Mouse (Mus musculus) lung, postnatal 0 days (tissue): Measurements from ENCODE around the gene Pdk2. TPM values are rescaled to one million over a fixed set of nuclear protein-coding genes. Genes with fewer than 3 reads are reported as not detected.

ENCODE experiments used
- ATAC-seq: fragments of 200-750 bp; cut with Nextera tagmentation; 2 replicates; pipeline ENCODE4 v1.8.0; 2017; ENCODE audit warnings: moderate library complexity
- DNase-seq: peaks from one replicate; pipeline ENCODE4 v3.0.0-alpha.2; 2016; ENCODE audit warnings: low spot score
- H3K27ac ChIP-seq: fragments of 300-500 bp; sonication (generic); 2 replicates; pipeline ENCODE4 v1.5.1; 2014; ENCODE audit warnings: antibody characterized with exemption, mild to moderate bottlenecking, low read length, mixed read lengths
- H3K27me3 ChIP-seq: fragments of 300-500 bp; sonication (generic); replicated peaks from 2 replicates; pipeline ENCODE4 v1.6.1; 2014; ENCODE audit warnings: low read length, mixed read lengths; ENCODE audit not compliant: insufficient read depth
- H3K36me3 ChIP-seq: fragments of 300-500 bp; sonication (generic); 2 replicates; pipeline ENCODE4 v1.6.1; 2014; ENCODE audit warnings: low read length, mixed read lengths; ENCODE audit not compliant: insufficient read depth
- H3K4me1 ChIP-seq: fragments of 300-500 bp; sonication (generic); 2 replicates; pipeline ENCODE4 v1.6.1; 2014; ENCODE audit warnings: antibody characterized with exemption, low read depth, low read length, mixed read lengths; ENCODE audit not compliant: insufficient read depth
- H3K4me2 ChIP-seq: fragments of 300-500 bp; sonication (generic); replicated peaks from 2 replicates; pipeline ENCODE4 v1.6.1; 2014; ENCODE audit warnings: low read depth, mild to moderate bottlenecking, low read length, moderate library complexity, mixed read lengths
- H3K4me3 ChIP-seq: fragments of 300-500 bp; sonication (generic); 2 replicates; pipeline ENCODE4 v1.5.1; 2014; ENCODE audit warnings: low read depth, low read length
- H3K9ac ChIP-seq: fragments of 300-500 bp; sonication (generic); replicated peaks from 2 replicates; pipeline ENCODE4 v1.6.1; 2014; ENCODE audit warnings: low read depth, mild to moderate bottlenecking
- H3K9me3 ChIP-seq: fragments of 300-500 bp; sonication (generic); 2 replicates; pipeline ENCODE4 v1.6.1; 2016; ENCODE audit warnings: low read length, mixed read lengths
- CTCF ChIP-seq: IDR thresholded peaks from 2 replicates; pipeline ENCODE4 v1.5.1; 2016; ENCODE audit warnings: antibody characterized with exemption, mild to moderate bottlenecking
- EP300 ChIP-seq: IDR thresholded peaks from 2 replicates; pipeline ENCODE4 v1.6.1; 2016; ENCODE audit warnings: antibody characterized with exemption, mild to moderate bottlenecking, control low read depth
- WGBS: fragments of 180-500 bp; shearing (Covaris S2); extraction: QIAGEN DNeasy Blood & Tissue Kit; methylation state at CpG from one replicate; pipeline ENCODE4 v1.1.7; 2014; 5-methylcytosine and 5-hydroxymethylcytosine counted together
- polyA plus RNA-seq: library from polyadenylated mRNA; unstranded; fragments of >200 nt; fragmentation: Nextera tagmentation; extraction: Ambion mirVana; gene quantifications from 2 replicates; pipeline ENCODE4 v1.2.1, GENCODE M21; 2015

Gene Pdk2
- polyA plus RNA-seq, 1 experiment from 2014 or later, result 51.1 TPM

GRCm38 (mm10) chr11:94985140-94985539 lies 56.0 kb downstream of the Pdk2 start:
- Histone ChIP-seq H3K36me3 (no peaks in the 10 kb centered on the region), H3K4me1 (peaks cover 12% of the 10 kb centered on the region; the same call in 1 of the 2 replicates), H3K4me3 (no peak overlapping the region), H3K27ac (no peak overlapping the region), H3K4me2 (no peak overlapping the region), H3K27me3 (no peaks in the 10 kb centered on the region), H3K9ac (no peak overlapping the region), H3K9me3 (no peaks in the 10 kb centered on the region)
- TF ChIP-seq EP300 (no peak), CTCF (no peak)
- DNase-seq, result no peak
- WGBS, result 20% methylated on average over 1 of the region's 1 CpGs
- ATAC-seq, result no peak

GRCm38 (mm10) chr11:94979462-94980179 lies 61.5 kb downstream of the Pdk2 start:
- DNase-seq (peak; percentile 4), ATAC-seq (no peak)
- no peaks in the 10 kb centered on the region for H3K4me1 ChIP-seq
- no peak overlapping the region for H3K9ac ChIP-seq
- peak overlapping the region; percentile 44; the same call in 1 of the 2 replicates for H3K4me2 ChIP-seq
- H3K27ac ChIP-seq, result no peak overlapping the region
- no peak overlapping the region for H3K4me3 ChIP-seq
- WGBS, result 72% methylated on average over 11 of the region's 11 CpGs
- TF ChIP-seq EP300 (no peak), CTCF (no peak)
- no peaks in the 10 kb centered on the region for H3K36me3 ChIP-seq
- H3K9me3 ChIP-seq, result no peaks in the 10 kb centered on the region
- no peaks in the 10 kb centered on the region for H3K27me3 ChIP-seq

GRCm38 (mm10) chr11:94978947-94979346 lies 62.2 kb downstream of the Pdk2 start:
- ATAC-seq (peak; percentile 97), DNase-seq (peak; percentile 97)
- peak; percentile 100 for TF ChIP-seq CTCF
- TF ChIP-seq EP300, result no peak; the same call in 1 of the 2 replicates
- Histone ChIP-seq H3K4me1 (no peaks in the 10 kb centered on the region), H3K36me3 (no peaks in the 10 kb centered on the region), H3K4me3 (no peak overlapping the region), H3K9ac (no peak overlapping the region), H3K9me3 (no peaks in the 10 kb centered on the region), H3K4me2 (peak overlapping the region; percentile 44; the same call in 1 of the 2 replicates), H3K27me3 (no peaks in the 10 kb centered on the region), H3K27ac (no peak overlapping the region)
- under 1% methylated on average over 20 of the region's 20 CpGs for WGBS

- H3K9ac ChIP-seq, result no peak overlapping the region
- no peak; the same call in 1 of the 2 replicates for ATAC-seq
These were observed 62.8 kb downstream of the Pdk2 start for GRCm38 (mm10) chr11:94978178-94978915.

More at GRCm38 (mm10) chr11:94978178-94978915, 62.8 kb downstream of the Pdk2 start:
- H3K4me1 ChIP-seq, result no peaks in the 10 kb centered on the region
- no peak overlapping the region for H3K4me3 ChIP-seq
- no peak for TF ChIP-seq EP300
- no peak for TF ChIP-seq CTCF
- no peaks in the 10 kb centered on the region for H3K9me3 ChIP-seq
- no peak overlapping the region for H3K4me2 ChIP-seq
- 39% methylated on average over 9 of the region's 9 CpGs for WGBS
- no peak for DNase-seq
- no peaks in the 10 kb centered on the region for H3K36me3 ChIP-seq
- H3K27me3 ChIP-seq, result no peaks in the 10 kb centered on the region
- H3K27ac ChIP-seq, result no peak overlapping the region

Other genes with a start within 250 kb of the Pdk2 start
- gene Col1a1, start 105.1 kb downstream of the Pdk2 start, polyA plus RNA-seq, result 464 and 478 TPM in 2 replicates
- not detected in 2 replicates for gene Hils1, start 73.8 kb downstream of the Pdk2 start, polyA plus RNA-seq
- gene Sgca, start 65.0 kb downstream of the Pdk2 start, polyA plus RNA-seq, result 0.33 and 0.55 TPM in 2 replicates
- gene Ppp1r9b, start 50.3 kb downstream of the Pdk2 start, polyA plus RNA-seq, result 9.8 and 11.5 TPM in 2 replicates
- 5.4 and 5.8 TPM in 2 replicates for gene Samd14, start 31.5 kb downstream of the Pdk2 start, polyA plus RNA-seq
- 44.3 and 63.1 TPM in 2 replicates for gene Itga3, start 35.4 kb upstream of the Pdk2 start, polyA plus RNA-seq
- gene Dlx3, start 78.8 kb upstream of the Pdk2 start, polyA plus RNA-seq, result 0.05 TPM in 1 of 2 replicates, not detected in the other
- gene Dlx4, start 104.9 kb upstream of the Pdk2 start, polyA plus RNA-seq, result 0.55 and 0.79 TPM in 2 replicates
- 0.18 and 0.25 TPM in 2 replicates for gene Tac4, start 220.2 kb upstream of the Pdk2 start, polyA plus RNA-seq